Mouse (Mus musculus): ENCODE measurements around the gene Thrb. TPM values are rescaled to one million over a fixed set of nuclear protein-coding genes. Genes with fewer than 3 reads are reported as not detected.

Gene Thrb
- total RNA-seq (2021) = 10 to 100 TPM; 19.3 to 23.8 TPM
- long read RNA-seq, experiment 1 = 0 reads
- long read RNA-seq, experiment 2, partial matches to known transcripts = 0 of 5 reads
- long read RNA-seq, experiment 2, other reads (novel, unspliced or antisense) = 5 of 5 reads

- peak in 1 of 2 experiments; percentile 16 for DNase-seq
- intact Hi-C loops (cut with DNase I) = loop anchor here (2.0 kb wide), 1 partner anchor 245 kb away; no protein-coding TSS in a partner anchor
Measured at GRCm38 (mm10) chr14:17659686-17660328, at the start of gene Thrb. Gene Thrb (plus strand): TSS chr14:17660261.

GRCm38 (mm10) chr14:17621671-17622070 is 38.4 kb upstream of the Thrb start:
- intact Hi-C loops (cut with DNase I) = no loop called here
- no peak for DNase-seq

GRCm38 (mm10) chr14:17623936-17624335 is 36.1 kb upstream of the Thrb start:
- intact Hi-C loops (cut with DNase I) = no loop called here
- no peak for DNase-seq

GRCm38 (mm10) chr14:17629215-17629614 is 30.8 kb upstream of the Thrb start:
- no peak for DNase-seq
- intact Hi-C loops (cut with DNase I) = no loop called here

- peak; percentile 53 to 54 for DNase-seq
- intact Hi-C loops (cut with DNase I) = no loop called here
Measured at GRCm38 (mm10) chr14:17632887-17633522, 27.1 kb upstream of the Thrb start.

- DNase-seq = no peak
- intact Hi-C loops (cut with DNase I) = no loop called here
Measured at GRCm38 (mm10) chr14:17636971-17637370, 23.1 kb upstream of the Thrb start.

GRCm38 (mm10) chr14:17641770-17642169 is 18.3 kb upstream of the Thrb start:
- intact Hi-C loops (cut with DNase I) = no loop called here
- no peak for DNase-seq

GRCm38 (mm10) chr14:17655084-17655483 is 5.0 kb upstream of the Thrb start:
- intact Hi-C loops (cut with DNase I) = no loop called here
- no peak for DNase-seq

GRCm38 (mm10) chr14:17659031-17659430 is 1.0 kb upstream of the Thrb start:
- peak; percentile 53 to 79 for DNase-seq
- intact Hi-C loops (cut with DNase I) = no loop called here

- intact Hi-C loops (cut with DNase I) = loop anchor here (2.0 kb wide), 1 partner anchor 244 kb away; no protein-coding TSS in a partner anchor
- DNase-seq = peak; percentile 78 to 81
Measured at GRCm38 (mm10) chr14:17660329-17661099, 453 bp downstream of the Thrb start.

- intact Hi-C loops (cut with DNase I) = loop anchor here (2.0 kb wide), 1 partner anchor 244 kb away; no protein-coding TSS in a partner anchor
- peak in 1 of 2 experiments; percentile 61 for DNase-seq
Measured at GRCm38 (mm10) chr14:17661100-17661521, 1.1 kb downstream of the Thrb start.

GRCm38 (mm10) chr14:17662087-17662486 is 2.0 kb downstream of the Thrb start:
- DNase-seq = no peak
- intact Hi-C loops (cut with DNase I) = no loop called here

- no peak for DNase-seq
- intact Hi-C loops (cut with DNase I) = no loop called here
Measured at GRCm38 (mm10) chr14:17674335-17674734, 14.3 kb downstream of the Thrb start.

- intact Hi-C loops (cut with DNase I) = no loop called here
- DNase-seq = no peak
Measured at GRCm38 (mm10) chr14:17675214-17675613, 15.2 kb downstream of the Thrb start.

GRCm38 (mm10) chr14:17681479-17681878 is 21.4 kb downstream of the Thrb start:
- intact Hi-C loops (cut with DNase I) = no loop called here
- DNase-seq = no peak

GRCm38 (mm10) chr14:17684881-17685280 is 24.8 kb downstream of the Thrb start:
- no peak for DNase-seq
- intact Hi-C loops (cut with DNase I) = no loop called here

GRCm38 (mm10) chr14:17685491-17685890 is 25.4 kb downstream of the Thrb start:
- intact Hi-C loops (cut with DNase I) = no loop called here
- no peak for DNase-seq

- intact Hi-C loops (cut with DNase I) = no loop called here
- DNase-seq = no peak
Measured at GRCm38 (mm10) chr14:17686939-17687338, 26.9 kb downstream of the Thrb start.

- intact Hi-C loops (cut with DNase I) = no loop called here
- DNase-seq = no peak
Measured at GRCm38 (mm10) chr14:17691246-17691645, 31.2 kb downstream of the Thrb start.

- DNase-seq = no peak
- intact Hi-C loops (cut with DNase I) = no loop called here
Measured at GRCm38 (mm10) chr14:17695526-17695925, 35.5 kb downstream of the Thrb start.

Data from gastrocnemius, postnatal 36 days (tissue).